Mouse (Mus musculus): ENCODE data around the gene Gm11595. TPM values are rescaled to one million over a fixed set of nuclear protein-coding genes. Genes with fewer than 3 reads are reported as not detected.

Gene Gm11595
- polyA plus RNA-seq, 2 experiments: not detected

- Histone ChIP-seq H3K27me3 (ENCODE audit: control insufficient read depth, insufficient read depth, low read length) (no peaks in the 10 kb centered on the region), H3K4me3 (replicated peaks; ENCODE audit: low read length) (no peak overlapping the region), H3K9me3 (ENCODE audit: control insufficient read depth, low read length) (no peaks in the 10 kb centered on the region), H3K27ac (replicated peaks; ENCODE audit: low read depth, low read length) (no peak overlapping the region), H3K9ac (ENCODE audit: low read depth, low read length, severe bottlenecking) (no peak overlapping the region), H3K4me2 (replicated peaks; ENCODE audit: low read depth, low read length, severe bottlenecking) (no peak overlapping the region), H3K4me1 (ENCODE audit: control insufficient read depth, insufficient read depth, low read length) (no peaks in the 10 kb centered on the region), H3K36me3 (ENCODE audit: control insufficient read depth, insufficient read depth, low read length) (no peaks in the 10 kb centered on the region)
- no peak for DNase-seq (ENCODE audit: low spot score)
- 68% methylated on average over 2 of the region's 2 CpGs for WGBS
- no peak for TF ChIP-seq POLR2A (IDR thresholded peaks at IDR 0.05; ENCODE audit: borderline replicate concordance, extremely low read depth, insufficient read depth, insufficient read length)
- ATAC-seq (ENCODE audit: low FRiP score, low read depth): no peak
Measured at GRCm38 (mm10) chr11:99724061-99724460, 48.7 kb downstream of the Gm11595 start.

Other genes starting within 250 kb of the Gm11595 start
Only the 30 nearest of the 42 such genes appear.
- gene Krtap9-3, start 174.8 kb downstream of the Gm11595 start, polyA plus RNA-seq (2012; rRNA removed): not detected in 2 replicates
- gene Krtap9-3, start 174.8 kb downstream of the Gm11595 start, polyA plus RNA-seq (2014; fragmentation: Nextera tagmentation; extraction: Ambion mirVana): not detected in 2 replicates
- not detected in 2 replicates for gene Gm11938, start 169.6 kb downstream of the Gm11595 start, polyA plus RNA-seq (2012; rRNA removed)
- gene Gm11938, start 169.6 kb downstream of the Gm11595 start, polyA plus RNA-seq (2014; fragmentation: Nextera tagmentation; extraction: Ambion mirVana): not detected in 2 replicates
- gene Gm11937, start 162.7 kb downstream of the Gm11595 start, polyA plus RNA-seq (2012; rRNA removed): not detected in 2 replicates
- not detected in 2 replicates for gene Gm11937, start 162.7 kb downstream of the Gm11595 start, polyA plus RNA-seq (2014; fragmentation: Nextera tagmentation; extraction: Ambion mirVana)
- not detected in 2 replicates for gene Krtap2-4, start 158.1 kb downstream of the Gm11595 start, polyA plus RNA-seq (2012; rRNA removed)
- gene Krtap2-4, start 158.1 kb downstream of the Gm11595 start, polyA plus RNA-seq (2014; fragmentation: Nextera tagmentation; extraction: Ambion mirVana): not detected in 2 replicates
- not detected in 2 replicates for gene Gm11562, start 152.5 kb downstream of the Gm11595 start, polyA plus RNA-seq (2012; rRNA removed)
- not detected in 2 replicates for gene Gm11562, start 152.5 kb downstream of the Gm11595 start, polyA plus RNA-seq (2014; fragmentation: Nextera tagmentation; extraction: Ambion mirVana)
- not detected in 2 replicates for gene Krtap4-1, start 144.7 kb downstream of the Gm11595 start, polyA plus RNA-seq (2012; rRNA removed)
- gene Krtap4-1, start 144.7 kb downstream of the Gm11595 start, polyA plus RNA-seq (2014; fragmentation: Nextera tagmentation; extraction: Ambion mirVana): not detected in 2 replicates
- not detected in 2 replicates for gene Krtap4-2, start 137.8 kb downstream of the Gm11595 start, polyA plus RNA-seq (2012; rRNA removed)
- gene Krtap4-2, start 137.8 kb downstream of the Gm11595 start, polyA plus RNA-seq (2014; fragmentation: Nextera tagmentation; extraction: Ambion mirVana): not detected in 2 replicates
- not detected in 2 replicates for gene Krtap4-7, start 128.8 kb downstream of the Gm11595 start, polyA plus RNA-seq (2012; rRNA removed)
- gene Krtap4-7, start 128.8 kb downstream of the Gm11595 start, polyA plus RNA-seq (2014; fragmentation: Nextera tagmentation; extraction: Ambion mirVana): not detected in 2 replicates
- not detected in 2 replicates for gene Gm11555, start 122.7 kb downstream of the Gm11595 start, polyA plus RNA-seq (2012; rRNA removed)
- not detected in 2 replicates for gene Gm11555, start 122.7 kb downstream of the Gm11595 start, polyA plus RNA-seq (2014; fragmentation: Nextera tagmentation; extraction: Ambion mirVana)
- not detected in 2 replicates for gene Gm11563, start 114.0 kb downstream of the Gm11595 start, polyA plus RNA-seq (2012; rRNA removed)
- not detected in 2 replicates for gene Gm11563, start 114.0 kb downstream of the Gm11595 start, polyA plus RNA-seq (2014; fragmentation: Nextera tagmentation; extraction: Ambion mirVana)
- not detected in 2 replicates for gene Krtap4-6, start 107.0 kb downstream of the Gm11595 start, polyA plus RNA-seq (2012; rRNA removed)
- not detected in 2 replicates for gene Krtap4-6, start 107.0 kb downstream of the Gm11595 start, polyA plus RNA-seq (2014; fragmentation: Nextera tagmentation; extraction: Ambion mirVana)
- gene Gm14190, start 82.2 kb downstream of the Gm11595 start, polyA plus RNA-seq (2012; rRNA removed): not detected in 2 replicates
- not detected in 2 replicates for gene Gm14190, start 82.2 kb downstream of the Gm11595 start, polyA plus RNA-seq (2014; fragmentation: Nextera tagmentation; extraction: Ambion mirVana)
- gene Gm14180, start 38.6 kb downstream of the Gm11595 start, polyA plus RNA-seq (2012; rRNA removed): not detected in 2 replicates
- gene Gm14180, start 38.6 kb downstream of the Gm11595 start, polyA plus RNA-seq (2014; fragmentation: Nextera tagmentation; extraction: Ambion mirVana): not detected in 2 replicates
- gene Krtap4-8, start 7.8 kb upstream of the Gm11595 start, polyA plus RNA-seq (2012; rRNA removed): not detected in 2 replicates
- gene Krtap4-8, start 7.8 kb upstream of the Gm11595 start, polyA plus RNA-seq (2014; fragmentation: Nextera tagmentation; extraction: Ambion mirVana): not detected in 2 replicates
- gene Krtap4-9, start 12.3 kb upstream of the Gm11595 start, polyA plus RNA-seq (2012; rRNA removed): not detected in 2 replicates
- not detected in 2 replicates for gene Krtap4-9, start 12.3 kb upstream of the Gm11595 start, polyA plus RNA-seq (2014; fragmentation: Nextera tagmentation; extraction: Ambion mirVana)
- not detected in 2 replicates for gene Gm11596, start 20.6 kb upstream of the Gm11595 start, polyA plus RNA-seq (2012; rRNA removed)
- not detected in 2 replicates for gene Gm11596, start 20.6 kb upstream of the Gm11595 start, polyA plus RNA-seq (2014; fragmentation: Nextera tagmentation; extraction: Ambion mirVana)
- not detected in 2 replicates for gene Gm11569, start 26.0 kb upstream of the Gm11595 start, polyA plus RNA-seq (2012; rRNA removed)
- gene Gm11569, start 26.0 kb upstream of the Gm11595 start, polyA plus RNA-seq (2014; fragmentation: Nextera tagmentation; extraction: Ambion mirVana): not detected in 2 replicates
- gene Gm11554, start 31.5 kb upstream of the Gm11595 start, polyA plus RNA-seq (2012; rRNA removed): not detected in 2 replicates
- gene Gm11554, start 31.5 kb upstream of the Gm11595 start, polyA plus RNA-seq (2014; fragmentation: Nextera tagmentation; extraction: Ambion mirVana): not detected in 2 replicates
- gene Krtap4-13, start 37.0 kb upstream of the Gm11595 start, polyA plus RNA-seq (2012; rRNA removed): not detected in 2 replicates
- gene Krtap4-13, start 37.0 kb upstream of the Gm11595 start, polyA plus RNA-seq (2014; fragmentation: Nextera tagmentation; extraction: Ambion mirVana): not detected in 2 replicates
- 0.12 TPM in 1 of 2 replicates, not detected in the other for gene Gm11564, start 42.8 kb upstream of the Gm11595 start, polyA plus RNA-seq (2012; rRNA removed)
- gene Gm11564, start 42.8 kb upstream of the Gm11595 start, polyA plus RNA-seq (2014; fragmentation: Nextera tagmentation; extraction: Ambion mirVana): not detected in 2 replicates
- not detected in 2 replicates for gene 2300003K06Rik, start 65.2 kb upstream of the Gm11595 start, polyA plus RNA-seq (2012; rRNA removed)
- not detected in 2 replicates for gene 2300003K06Rik, start 65.2 kb upstream of the Gm11595 start, polyA plus RNA-seq (2014; fragmentation: Nextera tagmentation; extraction: Ambion mirVana)
- 0.08 TPM in 1 of 2 replicates, not detected in the other for gene Krtap4-16, start 78.7 kb upstream of the Gm11595 start, polyA plus RNA-seq (2012; rRNA removed)
- not detected in 2 replicates for gene Krtap4-16, start 78.7 kb upstream of the Gm11595 start, polyA plus RNA-seq (2014; fragmentation: Nextera tagmentation; extraction: Ambion mirVana)
- gene Gm11568, start 85.0 kb upstream of the Gm11595 start, polyA plus RNA-seq (2012; rRNA removed): not detected in 2 replicates
- gene Gm11568, start 85.0 kb upstream of the Gm11595 start, polyA plus RNA-seq (2014; fragmentation: Nextera tagmentation; extraction: Ambion mirVana): not detected in 2 replicates
- not detected in 2 replicates for gene Gm11559, start 91.6 kb upstream of the Gm11595 start, polyA plus RNA-seq (2012; rRNA removed)
- not detected in 2 replicates for gene Gm11559, start 91.6 kb upstream of the Gm11595 start, polyA plus RNA-seq (2014; fragmentation: Nextera tagmentation; extraction: Ambion mirVana)
- not detected in 2 replicates for gene Krtap9-1, start 100.5 kb upstream of the Gm11595 start, polyA plus RNA-seq (2012; rRNA removed)
- not detected in 2 replicates for gene Krtap9-1, start 100.5 kb upstream of the Gm11595 start, polyA plus RNA-seq (2014; fragmentation: Nextera tagmentation; extraction: Ambion mirVana)
- gene Gm11567, start 106.3 kb upstream of the Gm11595 start, polyA plus RNA-seq (2012; rRNA removed): not detected in 2 replicates
- gene Gm11567, start 106.3 kb upstream of the Gm11595 start, polyA plus RNA-seq (2014; fragmentation: Nextera tagmentation; extraction: Ambion mirVana): not detected in 2 replicates
- gene Krtap31-1, start 135.0 kb upstream of the Gm11595 start, polyA plus RNA-seq (2012; rRNA removed): not detected in 2 replicates
- gene Krtap31-1, start 135.0 kb upstream of the Gm11595 start, polyA plus RNA-seq (2014; fragmentation: Nextera tagmentation; extraction: Ambion mirVana): not detected in 2 replicates
- not detected in 2 replicates for gene Gm11565, start 141.8 kb upstream of the Gm11595 start, polyA plus RNA-seq (2012; rRNA removed)
- not detected in 2 replicates for gene Gm11565, start 141.8 kb upstream of the Gm11595 start, polyA plus RNA-seq (2014; fragmentation: Nextera tagmentation; extraction: Ambion mirVana)
- not detected in 2 replicates for gene Krtap31-2, start 163.4 kb upstream of the Gm11595 start, polyA plus RNA-seq (2012; rRNA removed)
- not detected in 2 replicates for gene Krtap31-2, start 163.4 kb upstream of the Gm11595 start, polyA plus RNA-seq (2014; fragmentation: Nextera tagmentation; extraction: Ambion mirVana)
- not detected in 2 replicates for gene Krtap9-5, start 175.6 kb upstream of the Gm11595 start, polyA plus RNA-seq (2012; rRNA removed)
- gene Krtap9-5, start 175.6 kb upstream of the Gm11595 start, polyA plus RNA-seq (2014; fragmentation: Nextera tagmentation; extraction: Ambion mirVana): not detected in 2 replicates